Mouse (Mus musculus) MEL (cell line): ENCODE data around the gene Kitl.

Source experiments
- CHD1 ChIP-seq: IDR thresholded peaks from 2 replicates; pipeline ENCODE4 v1.6.1; 2012; ENCODE audit warnings: low read depth, mild to moderate bottlenecking, inconsistent platforms, low read length, improper control_type of control experiment
- CTCF ChIP-seq, 3 experiments: IDR thresholded peaks in 2 of 3; conservative IDR thresholded peaks in 1 of 3; 2 replicates each; pipeline ENCODE4 v1.5.1; 2011 to 2012; ENCODE audit warnings: low read length in 3 of 3, low read depth in 2 of 3, mild to moderate bottlenecking in 2 of 3, improper control_type of control experiment in 1 of 3, inconsistent platforms in 1 of 3, mixed read lengths in 1 of 3, moderate library complexity in 1 of 3; ENCODE audit not compliant: control insufficient read depth in 1 of 3, insufficient read depth in 1 of 3, poor library complexity in 1 of 3, severe bottlenecking in 1 of 3
- EP300 ChIP-seq, 2 experiments: IDR thresholded peaks; 2 replicates each; pipeline ENCODE4 v1.6.1; 2011; ENCODE audit warnings: improper control_type of control experiment in 2 of 2, low read length in 2 of 2, low read depth in 1 of 2, mild to moderate bottlenecking in 1 of 2
- ETS1 ChIP-seq: IDR thresholded peaks from 2 replicates; pipeline ENCODE4 v1.6.1; 2012; ENCODE audit warnings: low read depth, mild to moderate bottlenecking, inconsistent platforms, low read length, improper control_type of control experiment, moderate library complexity
- GABPA ChIP-seq: IDR thresholded peaks from 2 replicates; pipeline ENCODE4 v1.6.1; 2012; ENCODE audit warnings: low read depth, mild to moderate bottlenecking, inconsistent platforms, low read length, improper control_type of control experiment, moderate library complexity
- POLR2A ChIP-seq, 2 experiments: IDR thresholded peaks; 2 replicates each; pipeline ENCODE4 v1.6.1; 2011 to 2012; ENCODE audit warnings: low read length in 2 of 2, mild to moderate bottlenecking in 2 of 2, control low read depth in 1 of 2, improper control_type of control experiment in 1 of 2, low read depth in 1 of 2, moderate library complexity in 1 of 2; ENCODE audit not compliant: control insufficient read depth in 1 of 2, insufficient read depth in 1 of 2, poor library complexity in 1 of 2
- RCOR1 ChIP-seq: IDR thresholded peaks from 2 replicates; pipeline ENCODE4 v1.6.1; 2012; ENCODE audit warnings: low read depth, mild to moderate bottlenecking, inconsistent platforms, low read length, improper control_type of control experiment
- TAL1 ChIP-seq: IDR thresholded peaks from 2 replicates; pipeline ENCODE4 v1.6.1; 2012; ENCODE audit warnings: mild to moderate bottlenecking, inconsistent platforms, low read length, moderate library complexity, mixed read lengths
- ZNF384 ChIP-seq: IDR thresholded peaks from 2 replicates; pipeline ENCODE4 v1.6.1; 2012; ENCODE audit warnings: low read depth, mild to moderate bottlenecking, inconsistent platforms, low read length, improper control_type of control experiment

DNA sequence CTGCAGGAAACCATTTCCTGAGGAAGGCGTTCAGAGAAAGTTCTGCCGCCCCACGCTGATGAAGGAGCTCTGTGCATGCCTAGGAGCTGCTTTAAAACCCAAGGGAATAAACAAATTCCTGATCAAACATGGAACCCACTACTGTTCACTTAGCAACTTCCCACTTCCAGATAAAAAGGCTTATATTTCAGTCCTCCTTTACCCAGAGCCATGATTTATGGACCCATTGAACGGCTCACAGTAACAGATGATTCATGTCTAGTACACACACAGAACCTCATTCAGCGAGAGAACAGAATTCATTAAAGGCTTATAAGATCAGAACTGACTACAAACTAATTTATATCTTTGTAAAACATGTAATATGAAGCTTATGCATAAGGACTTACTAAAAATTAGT, 109.0 kb downstream of the Kitl start:
- no peak for TF ChIP-seq RCOR1
- TF ChIP-seq TAL1: no peak
- TF ChIP-seq CTCF (IDR thresholded peaks at IDR 0.05 in 2 of 3, conservative IDR thresholded peaks at IDR 0.05 in 1 of 3; ENCODE audit: control insufficient read depth in 1 of 3, insufficient read depth in 1 of 3, low read depth in 2 of 3, low read length in 3 of 3, poor library complexity in 1 of 3, severe bottlenecking in 1 of 3): no peak
- no peak for TF ChIP-seq POLR2A (IDR thresholded peaks at IDR 0.05; ENCODE audit: control insufficient read depth in 1 of 2, insufficient read depth in 1 of 2, low read depth in 1 of 2, low read length in 2 of 2, poor library complexity in 1 of 2)
- TF ChIP-seq ZNF384: no peak
- no peak for TF ChIP-seq GABPA
- TF ChIP-seq CHD1: no peak
- TF ChIP-seq ETS1: no peak
- TF ChIP-seq EP300 (IDR thresholded peaks at IDR 0.05; ENCODE audit: low read depth in 1 of 2, low read length in 2 of 2): no peak
